Mouse (Mus musculus) E14TG2a.4 (cell line): ENCODE data around the gene Sh2d1b1.

Experiments used
- CTCF ChIP-seq: conservative IDR thresholded peaks from 2 replicates; pipeline ENCODE4 v1.5.1; 2014; ENCODE audit warnings: low read length
- POU5F1 ChIP-seq: IDR thresholded peaks from 2 replicates; pipeline ENCODE4 v1.6.1; 2014; ENCODE audit warnings: low read length, borderline replicate concordance

DNA sequence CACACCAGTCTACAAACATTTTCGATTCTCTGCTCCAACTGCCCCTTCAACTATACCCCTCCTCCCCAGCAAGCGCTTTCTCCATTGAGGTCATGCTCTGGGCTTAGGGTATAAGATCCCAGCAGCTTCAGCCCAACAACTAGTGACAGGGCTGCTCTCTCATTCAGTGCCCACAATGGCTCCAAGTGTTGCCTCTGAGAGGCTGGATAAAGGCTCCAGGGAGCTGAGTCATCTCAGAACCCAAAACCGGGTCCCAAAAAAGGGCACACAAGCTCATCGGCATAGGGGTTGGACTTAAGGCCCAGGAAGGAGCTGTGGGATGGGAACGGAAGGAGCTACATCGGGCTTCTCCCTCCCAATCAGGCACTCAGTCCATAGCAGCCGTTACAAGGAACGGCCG lies 24.6 kb downstream of the Sh2d1b1 start:
- TF ChIP-seq POU5F1 (no peak), CTCF (no peak)
